Mouse (Mus musculus) adrenal gland, postnatal 10 days (tissue): ENCODE results near the gene Pknox2. TPM values are rescaled to one million over a fixed set of nuclear protein-coding genes. Genes with fewer than 3 reads are reported as not detected.

Experiments
- DNase-seq: peaks from one replicate; pipeline ENCODE4 v3.0.0; 2021; ENCODE audit warnings: mixed read lengths
- total RNA-seq, 2 experiments: library from RNA; stranded (reverse); gene quantifications; 2 replicates each; pipeline ENCODE4 v1.2.3; 2021

The Pknox2 gene
- total RNA-seq, 2 experiments from 2014 or later = 3.3 to 6.3 TPM

DNA sequence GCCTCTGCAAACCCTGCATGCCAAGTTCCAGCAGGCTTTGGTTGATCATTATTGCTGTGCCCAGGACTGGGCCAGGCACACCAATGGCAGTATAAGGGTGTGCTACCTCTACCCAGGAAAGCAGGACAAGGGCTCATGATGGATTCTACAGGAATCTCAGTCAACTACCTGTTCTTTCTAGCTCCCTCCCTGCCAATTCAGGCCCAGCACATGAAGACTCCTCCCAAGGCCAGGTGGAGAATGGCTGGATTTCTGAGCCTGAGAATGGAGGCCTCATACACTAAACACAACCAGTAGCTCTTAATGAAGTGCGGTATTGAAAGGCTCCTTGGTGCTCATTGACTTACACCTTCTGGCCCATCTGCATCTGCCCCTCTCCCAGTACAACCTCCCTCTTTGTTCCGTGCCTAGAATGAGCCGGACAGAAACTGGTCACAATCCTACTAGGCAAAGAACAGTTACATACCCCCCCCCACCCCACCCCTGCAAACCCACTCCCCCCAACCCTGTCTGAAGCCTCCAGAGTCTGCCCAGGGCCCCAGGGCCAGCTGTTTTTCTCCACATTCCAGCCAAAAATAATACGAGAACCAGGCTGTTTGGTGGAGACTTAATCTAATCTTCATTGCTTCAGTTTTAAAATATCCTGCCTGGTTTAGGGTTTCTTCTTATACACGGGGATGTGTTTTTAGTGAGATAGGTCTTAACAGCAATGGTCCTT lies 6.6 kb downstream of the Pknox2 start:
- DNase-seq = no peak

DNA sequence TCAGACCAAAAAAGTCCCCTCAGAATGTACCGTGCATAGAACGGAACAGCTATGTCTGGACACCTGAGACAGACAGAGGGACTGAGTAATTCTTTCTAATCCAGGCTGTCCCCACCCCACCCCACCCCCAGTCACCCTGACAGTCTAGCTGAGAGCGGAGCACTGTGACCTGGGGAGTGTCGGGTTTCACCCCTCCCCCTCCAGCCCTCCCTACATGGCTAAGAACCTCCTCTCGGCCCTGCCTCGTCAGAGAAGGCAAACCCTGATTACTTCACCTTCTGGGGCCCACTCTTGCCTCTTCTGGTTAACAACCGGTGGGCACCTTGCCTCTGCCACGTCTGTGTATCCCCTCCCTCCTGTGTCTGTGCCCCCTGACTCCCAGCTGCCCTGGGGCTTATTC lies 7.7 kb downstream of the Pknox2 start:
- DNase-seq = peak; percentile 55

DNA sequence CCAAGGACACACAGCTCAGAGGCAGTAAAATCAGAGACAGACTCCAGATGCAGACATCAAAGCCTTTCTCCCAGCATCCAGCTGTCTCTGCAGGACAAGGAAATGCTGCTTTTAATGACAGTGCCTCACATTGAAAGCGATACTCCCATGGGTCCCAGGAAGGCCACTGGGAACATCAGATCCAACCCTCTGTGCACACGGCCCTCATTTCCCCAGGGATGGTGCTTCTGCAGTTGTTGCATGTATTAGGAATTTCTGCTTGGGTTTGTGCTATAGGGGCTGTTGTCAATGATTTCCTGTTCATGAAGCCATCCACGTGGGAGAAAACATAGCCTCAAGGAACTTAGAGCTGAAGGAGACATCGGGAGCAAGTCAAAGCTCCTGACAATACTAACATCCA lies 8.3 kb downstream of the Pknox2 start:
- DNase-seq = no peak

GRCm38 (mm10) chr9:37136340-37136739 lies 10.9 kb downstream of the Pknox2 start:
- no peak for DNase-seq

GRCm38 (mm10) chr9:37133495-37133894 lies 13.7 kb downstream of the Pknox2 start:
- DNase-seq = no peak

- no peak for DNase-seq
Observed at GRCm38 (mm10) chr9:37129046-37129445, 18.2 kb downstream of the Pknox2 start.

GRCm38 (mm10) chr9:37126197-37126596 lies 21.0 kb downstream of the Pknox2 start:
- DNase-seq = no peak

- no peak for DNase-seq
Observed at GRCm38 (mm10) chr9:37124696-37125480, 22.3 kb downstream of the Pknox2 start.

DNA sequence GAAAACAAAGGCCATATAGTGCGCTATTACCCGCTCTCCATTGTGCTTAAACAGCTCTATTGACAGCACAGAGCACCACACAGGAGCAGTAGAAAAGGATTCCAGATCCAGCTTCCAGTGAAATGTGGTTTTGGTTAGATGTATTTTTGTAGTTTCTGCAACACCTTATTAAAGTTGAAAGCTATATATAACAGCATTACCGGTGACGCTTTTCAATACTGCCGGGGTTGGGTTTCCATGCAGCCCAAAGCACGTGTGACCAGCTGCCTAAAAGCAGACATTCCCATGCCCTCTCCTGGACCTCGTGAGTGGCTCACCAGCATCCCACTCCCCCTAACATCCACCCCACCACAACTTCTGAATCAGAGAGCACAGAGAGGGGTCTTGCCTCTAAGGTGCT lies 23.8 kb downstream of the Pknox2 start:
- DNase-seq = no peak

DNA sequence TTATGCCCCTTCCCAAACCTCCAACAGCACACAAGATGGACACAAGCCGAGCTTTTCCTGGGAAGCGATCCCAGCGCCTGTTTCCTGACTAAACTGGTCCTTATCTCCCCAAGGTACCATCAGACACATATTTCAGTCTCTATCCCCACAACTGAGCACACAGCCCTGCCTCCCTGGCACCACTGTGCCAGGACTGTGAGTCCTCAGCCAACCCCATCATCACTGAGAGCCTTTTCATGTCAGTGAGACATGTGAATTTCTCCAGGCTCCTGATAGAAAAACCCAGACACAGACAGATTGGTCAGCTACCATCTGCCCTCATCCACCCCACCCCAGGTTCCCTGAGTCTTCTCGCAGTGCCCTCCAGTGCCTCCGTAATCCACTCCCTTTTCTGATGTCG lies 24.2 kb downstream of the Pknox2 start:
- no peak for DNase-seq

DNA sequence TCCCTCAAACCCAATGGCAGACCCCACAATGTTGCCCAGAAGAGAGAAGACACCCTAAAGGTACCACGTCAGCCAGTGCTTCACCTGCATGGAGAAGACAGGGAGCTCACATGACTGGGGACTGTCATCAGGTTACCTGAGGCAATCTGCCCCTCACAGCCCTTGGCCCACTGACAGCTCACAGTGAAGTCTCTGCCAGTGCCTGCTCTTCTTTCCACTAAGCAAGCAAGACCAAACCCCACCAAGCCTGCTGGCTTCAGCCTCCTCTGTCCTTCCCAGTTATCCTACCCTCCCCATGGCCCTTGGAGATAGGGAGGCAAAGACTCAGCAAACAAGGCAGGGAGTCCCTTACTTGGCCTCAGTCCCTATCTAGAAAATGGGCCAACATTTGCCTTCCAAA lies 24.8 kb downstream of the Pknox2 start:
- no peak for DNase-seq

DNA sequence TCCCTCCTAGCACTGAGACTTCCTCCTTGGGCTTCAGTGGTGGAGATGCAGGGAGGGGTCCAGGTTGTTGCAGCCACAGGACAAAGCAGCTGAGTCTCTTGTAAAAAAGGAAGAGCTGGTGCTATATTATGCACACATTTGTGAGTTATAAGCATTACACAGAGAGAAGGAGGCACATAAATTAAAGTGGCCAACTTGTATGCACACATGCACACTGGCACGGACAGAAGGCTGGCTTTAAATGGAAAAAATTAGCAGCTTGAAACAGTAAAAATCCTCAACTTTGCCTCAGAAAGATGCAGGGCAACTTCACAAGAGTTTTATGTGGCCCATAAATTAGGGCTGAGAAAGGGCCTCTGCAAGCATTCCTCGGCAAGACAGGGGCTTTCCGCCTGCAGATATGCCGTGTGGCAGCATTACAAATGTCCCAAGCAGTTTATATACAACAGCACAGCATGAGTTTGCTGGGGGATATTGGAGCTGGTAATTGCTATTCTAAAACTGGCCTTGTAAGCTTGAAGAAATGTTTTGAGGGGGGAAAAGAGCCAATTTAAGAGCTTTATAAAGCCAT lies 25.4 kb downstream of the Pknox2 start:
- no peak for DNase-seq

- peak; percentile 33 for DNase-seq
Observed at GRCm38 (mm10) chr9:37120801-37121200, 26.4 kb downstream of the Pknox2 start.

DNA sequence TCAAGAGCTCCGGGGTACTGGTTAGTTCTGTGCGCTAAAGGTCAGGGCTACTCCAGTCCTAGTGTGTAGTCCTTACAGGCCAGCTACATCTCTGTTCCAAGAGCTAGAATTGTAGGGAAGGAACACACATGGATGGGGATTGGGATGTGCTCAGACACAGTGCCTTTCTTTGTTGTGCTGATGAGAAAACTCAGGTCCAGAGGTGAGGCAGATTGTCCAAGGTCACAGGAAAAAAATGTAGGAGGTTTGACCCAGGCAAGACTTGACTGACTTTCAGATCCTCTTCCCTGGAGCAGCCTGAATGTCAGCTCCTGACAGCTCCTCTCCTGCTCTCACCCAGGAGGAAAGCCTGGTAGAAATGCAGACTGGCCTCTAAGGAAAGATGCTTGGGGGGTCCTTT lies 29.7 kb downstream of the Pknox2 start:
- no peak for DNase-seq

DNA sequence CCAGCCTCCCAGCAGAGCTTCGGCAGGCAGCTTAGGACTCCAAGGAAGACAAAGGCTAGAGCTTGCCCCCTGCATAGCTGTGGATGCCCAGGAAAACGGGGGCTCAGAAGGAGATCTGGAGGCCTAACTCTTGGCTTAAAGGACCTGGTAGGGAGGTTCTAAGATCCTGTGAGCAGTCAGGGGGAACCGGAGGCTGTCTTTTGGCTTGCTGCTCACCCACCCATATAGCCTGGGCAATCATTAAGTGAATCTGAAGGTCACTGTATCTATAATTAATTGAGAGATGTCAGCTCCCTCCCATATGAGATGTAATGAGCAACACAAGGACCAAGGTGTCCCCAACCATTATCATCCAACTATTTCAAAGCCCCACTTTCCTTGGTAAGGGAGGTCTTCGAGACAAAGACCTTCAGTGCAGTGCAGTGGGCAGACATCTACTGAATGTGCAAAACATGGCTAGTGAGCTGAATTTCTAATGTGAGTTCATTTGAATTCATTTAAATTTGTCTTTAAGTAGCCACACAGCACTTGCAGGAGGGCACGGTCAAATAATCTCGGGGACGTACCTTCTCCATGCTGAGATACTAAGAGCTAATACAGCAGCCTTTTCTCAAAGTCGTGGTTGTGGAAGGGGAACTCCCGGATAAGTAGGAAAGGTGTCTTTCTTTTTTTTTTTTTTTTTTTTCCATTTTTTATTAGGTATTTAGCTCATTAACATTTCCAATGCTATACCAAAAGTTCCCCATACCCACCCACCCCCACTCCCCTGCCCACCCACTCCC lies 30.4 kb downstream of the Pknox2 start:
- no peak for DNase-seq

GRCm38 (mm10) chr9:37115820-37116219 lies 31.4 kb downstream of the Pknox2 start:
- no peak for DNase-seq

GRCm38 (mm10) chr9:37114286-37115267 lies 32.6 kb downstream of the Pknox2 start:
- DNase-seq = no peak

DNA sequence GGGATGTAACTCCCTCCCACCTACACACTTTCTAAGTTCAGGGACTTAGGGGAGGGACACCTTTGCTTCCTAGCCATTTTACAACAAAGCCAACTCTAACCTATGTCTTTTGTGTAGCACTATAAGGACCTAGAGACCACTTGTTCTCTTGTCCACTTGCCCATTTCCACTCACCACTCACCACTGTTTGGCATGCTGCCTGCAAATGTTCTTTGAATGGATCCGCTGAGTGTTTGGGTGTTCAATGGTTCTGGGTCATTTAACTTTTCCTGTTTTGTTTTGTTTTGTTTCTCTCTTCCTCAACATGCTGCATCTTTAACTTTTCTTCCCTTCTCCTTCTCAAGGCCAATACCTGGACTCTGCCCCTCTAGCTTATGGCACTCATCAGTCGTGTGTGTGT lies 39.7 kb downstream of the Pknox2 start:
- no peak for DNase-seq

- DNase-seq = peak; percentile 50
Observed at GRCm38 (mm10) chr9:37106808-37107207, 40.4 kb downstream of the Pknox2 start.

DNA sequence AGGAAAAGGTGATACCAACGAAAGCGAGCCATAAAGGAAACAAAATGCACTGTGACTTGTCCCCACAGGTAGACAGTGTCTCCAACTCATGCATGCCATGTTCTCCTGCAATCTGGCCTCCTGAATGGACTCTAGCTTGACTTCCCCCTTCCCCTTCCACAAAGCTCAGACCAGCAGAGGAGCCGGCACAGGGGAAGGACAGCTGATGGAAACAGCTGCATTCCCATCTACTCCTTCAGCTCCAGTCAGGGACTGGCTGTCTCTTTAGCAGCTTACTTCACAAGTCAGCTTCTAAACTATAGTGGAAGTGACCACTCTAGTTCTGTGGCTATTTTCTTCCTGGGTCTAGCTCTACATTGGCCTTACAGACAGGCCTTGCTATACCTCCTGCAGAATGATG lies 43.0 kb downstream of the Pknox2 start:
- DNase-seq = no peak

DNA sequence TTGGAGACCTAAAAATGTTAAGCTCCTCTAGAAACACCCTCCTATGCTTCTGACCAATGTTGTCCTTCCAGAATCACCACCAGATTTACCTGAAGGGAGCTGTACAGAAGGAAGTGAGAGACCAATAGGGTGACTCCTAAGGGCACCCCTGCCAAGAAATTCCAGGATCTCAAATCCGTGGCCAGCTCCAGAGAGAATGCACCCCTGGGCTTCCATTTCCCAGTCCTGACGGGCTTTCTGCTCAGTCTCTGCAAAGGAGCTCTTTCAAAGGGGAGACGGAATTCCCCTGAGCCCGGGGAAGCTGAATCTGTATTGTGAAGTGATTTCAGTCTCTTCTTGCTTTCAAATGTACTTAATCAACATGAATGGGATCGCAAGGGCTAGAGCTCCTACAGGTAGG lies 43.4 kb downstream of the Pknox2 start:
- no peak for DNase-seq
